Mouse (Mus musculus) colon, adult 2 months (tissue): ENCODE data around the gene Sox3. TPM values are rescaled to one million over a fixed set of nuclear protein-coding genes. Genes with fewer than 3 reads are reported as not detected.

Experiments used
- polyA plus RNA-seq: library from polyadenylated mRNA; depleted of rRNA; stranded (reverse); fragments of >200 nt; gene quantifications from 2 replicates; pipeline ENCODE4 v1.2.3, GENCODE M21; 2012; rRNA removed

Sox3 gene
- 0.05 TPM in 1 of 2 replicates, not detected in the other for polyA plus RNA-seq

DNA sequence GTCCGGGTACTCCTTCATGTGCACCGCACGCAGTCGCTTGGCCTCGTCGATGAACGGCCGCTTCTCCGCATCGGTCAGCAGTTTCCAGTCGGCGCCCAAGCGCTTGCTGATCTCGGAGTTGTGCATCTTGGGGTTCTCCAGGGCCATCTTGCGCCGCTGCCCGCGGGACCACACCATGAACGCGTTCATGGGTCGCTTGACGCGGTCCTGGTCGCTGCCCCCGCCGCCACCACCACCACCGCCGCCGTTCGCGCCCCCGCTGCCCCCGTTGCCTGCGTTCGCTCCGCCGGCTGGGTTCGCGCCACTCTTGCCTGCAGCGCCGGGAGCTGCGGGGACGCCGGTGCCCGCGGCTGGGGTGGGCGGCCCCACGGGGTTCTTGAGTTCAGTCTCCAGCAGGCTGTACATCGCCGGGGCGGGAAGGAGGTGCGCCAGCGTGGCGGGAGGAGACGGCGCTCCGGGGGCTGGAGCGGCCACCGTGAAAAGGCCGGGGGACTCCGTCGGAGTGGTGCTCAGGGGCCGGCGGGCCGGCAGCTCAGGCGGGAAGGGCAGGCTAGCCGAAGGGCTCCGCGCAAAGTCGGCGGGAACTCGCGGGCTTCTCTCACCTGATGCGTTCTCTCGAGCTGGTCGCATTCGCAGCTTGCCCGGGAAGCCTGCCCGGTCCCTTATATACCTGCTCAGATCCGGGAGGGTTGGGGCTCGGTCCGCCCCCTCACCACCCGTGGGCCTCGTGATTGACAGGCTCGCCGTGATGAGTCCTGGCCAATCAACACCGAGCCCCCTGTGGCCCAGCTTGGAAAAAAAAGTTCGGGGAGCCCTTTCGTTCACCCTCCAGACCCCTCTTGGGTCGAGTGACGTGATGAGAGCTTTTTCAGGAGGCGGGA is at the start of gene Sox3:
Gene Sox3, minus strand, starts transcription at position 630 of the 881 bp plus-strand sequence.

